Mouse (Mus musculus) CD4-positive, CD25-positive, alpha-beta regulatory T cell (primary cell): ENCODE data around the gene Gm14124. TPM values are rescaled to one million over a fixed set of nuclear protein-coding genes. Genes with fewer than 3 reads are reported as not detected.

ENCODE experiments used
- polyA plus RNA-seq: library from polyadenylated mRNA; unstranded; fragments of 100-300 nt; shearing (Covaris generic); gene quantifications from one replicate; pipeline ENCODE4 v1.2.1, GENCODE M21; 2017

Gm14124 gene
- polyA plus RNA-seq, result 0.43 TPM

GRCm38 (mm10) chr2:150257291-150257690 is at the start of gene Gm14124:
Gene Gm14124 (plus strand): TSS chr2:150257517.

GRCm38 (mm10) chr2:150217600-150218362 is 39.5 kb upstream of the Gm14124 start, which contains the start of gene Zfp937:
Gene Zfp937 (plus strand): TSS chr2:150218073.

GRCm38 (mm10) chr2:150255491-150255890 is 1.8 kb upstream of the Gm14124 start, which contains the start of gene Gm21994:
Gene Gm21994 (minus strand): TSS chr2:150255591.

Other genes starting within 250 kb of the Gm14124 start
- 28.1 TPM for gene Zfp120, start 120.8 kb upstream of the Gm14124 start, polyA plus RNA-seq
- gene Gm10770, start 77.8 kb upstream of the Gm14124 start, polyA plus RNA-seq, result not detected
- 1.8 TPM for gene Gm14139, start 75.8 kb upstream of the Gm14124 start, polyA plus RNA-seq
- 16.8 TPM for gene Zfp937, start 39.4 kb upstream of the Gm14124 start, polyA plus RNA-seq
- gene Gm21994, start 1.9 kb upstream of the Gm14124 start, polyA plus RNA-seq, result 62.9 TPM
- gene Gm10130, start 66.2 kb downstream of the Gm14124 start, polyA plus RNA-seq, result 38.9 TPM
- gene 3300002I08Rik, start 105.2 kb downstream of the Gm14124 start, polyA plus RNA-seq, result 9.1 TPM
- gene Zfp442, start 194.0 kb downstream of the Gm14124 start, polyA plus RNA-seq, result 7.4 TPM
- 0.42 TPM for gene Zfp345, start 227.6 kb downstream of the Gm14124 start, polyA plus RNA-seq